Mouse (Mus musculus): Measurements from ENCODE around the gene Pde1a. TPM values are rescaled to one million over a fixed set of nuclear protein-coding genes. Genes with fewer than 3 reads are reported as not detected.
A peak's percentile ranks its signal among the peaks of the same experiment; 100 is the strongest.
"Not testable (repeated sequence)": the region's sequence is repeated elsewhere in the genome, so short reads cannot be mapped to it uniquely, and the experiment has no call there.

Gene Pde1a
- total RNA-seq, 2 experiments from 2014 or later = 1.6 to 2.4 TPM

GRCm38 (mm10) chr2:79901841-79902510 is 227.3 kb downstream of the Pde1a start:
- no peak for TF ChIP-seq CTCF (IDR thresholded peaks at IDR 0.05)
- Histone ChIP-seq H3K4me3 (no peak overlapping the region), H3K27ac (no peak overlapping the region)
- DNase-seq = no peak
- intact Hi-C loops (cut with DNase I) = no loop called here

GRCm38 (mm10) chr2:79898522-79898921 is 230.7 kb downstream of the Pde1a start:
- no peak for DNase-seq
- TF ChIP-seq CTCF (IDR thresholded peaks at IDR 0.05) = no peak
- Histone ChIP-seq H3K4me3 (no peak overlapping the region), H3K27ac (no peak overlapping the region)
- intact Hi-C loops (cut with DNase I) = no loop called here

- H3K4me3 ChIP-seq = no peak overlapping the region
- no peak for DNase-seq
- intact Hi-C loops (cut with DNase I) = no loop called here
- TF ChIP-seq CTCF (IDR thresholded peaks at IDR 0.05) = no peak
- no peak overlapping the region for H3K27ac ChIP-seq
Measured at GRCm38 (mm10) chr2:79892829-79893228, 236.4 kb downstream of the Pde1a start.

- intact Hi-C loops (cut with DNase I) = no loop called here
- TF ChIP-seq CTCF (IDR thresholded peaks at IDR 0.05) = no peak
- Histone ChIP-seq H3K27ac (no peak overlapping the region), H3K4me3 (no peak overlapping the region)
- DNase-seq = peak; percentile 26
Measured at GRCm38 (mm10) chr2:79891760-79892570, 237.3 kb downstream of the Pde1a start.

GRCm38 (mm10) chr2:79890726-79891125 is 238.5 kb downstream of the Pde1a start:
- H3K27ac ChIP-seq = no peak overlapping the region
- DNase-seq = no peak
- TF ChIP-seq CTCF (IDR thresholded peaks at IDR 0.05) = no peak
- H3K4me3 ChIP-seq = no peak overlapping the region
- intact Hi-C loops (cut with DNase I) = no loop called here

GRCm38 (mm10) chr2:79883631-79884350 is 245.5 kb downstream of the Pde1a start:
- no peak for DNase-seq
- no peak for TF ChIP-seq CTCF (IDR thresholded peaks at IDR 0.05)
- intact Hi-C loops (cut with DNase I) = no loop called here
- no peak overlapping the region for H3K27ac ChIP-seq
- no peak overlapping the region for H3K4me3 ChIP-seq

GRCm38 (mm10) chr2:79883210-79883609 is 246.0 kb downstream of the Pde1a start:
- intact Hi-C loops (cut with DNase I) = no loop called here
- DNase-seq = no peak
- Histone ChIP-seq H3K4me3 (no peak overlapping the region), H3K27ac (no peak overlapping the region)
- TF ChIP-seq CTCF (IDR thresholded peaks at IDR 0.05) = no peak

GRCm38 (mm10) chr2:79865275-79865999 is 263.8 kb downstream of the Pde1a start:
- Histone ChIP-seq H3K4me3 (no peak overlapping the region), H3K27ac (no peak overlapping the region)
- DNase-seq = no peak
- peak; percentile 86 for TF ChIP-seq CTCF (IDR thresholded peaks at IDR 0.05)
- intact Hi-C loops (cut with DNase I) = loop anchor here (1.0 kb wide), 1 partner anchor 402 kb away; no protein-coding TSS in a partner anchor

GRCm38 (mm10) chr2:79856874-79857273 is 272.4 kb downstream of the Pde1a start:
- intact Hi-C loops (cut with DNase I) = no loop called here
- no peak for TF ChIP-seq CTCF (IDR thresholded peaks at IDR 0.05)
- no peak overlapping the region for H3K4me3 ChIP-seq
- no peak for DNase-seq
- no peak overlapping the region for H3K27ac ChIP-seq

- DNase-seq; H3K27ac ChIP-seq; intact Hi-C loops (cut with DNase I); H3K4me3 ChIP-seq: not testable (repeated sequence)
Measured at GRCm38 (mm10) chr2:79847396-79847795, 281.9 kb downstream of the Pde1a start.

GRCm38 (mm10) chr2:79839513-79839912 is 289.7 kb downstream of the Pde1a start:
- intact Hi-C loops (cut with DNase I) = no loop called here
- no peak overlapping the region for H3K4me3 ChIP-seq
- DNase-seq = no peak
- H3K27ac ChIP-seq = no peak overlapping the region
- TF ChIP-seq CTCF (IDR thresholded peaks at IDR 0.05) = no peak

- intact Hi-C loops (cut with DNase I) = no loop called here
- H3K4me3 ChIP-seq = no peak overlapping the region
- no peak for DNase-seq
- no peak for TF ChIP-seq CTCF (IDR thresholded peaks at IDR 0.05)
- H3K27ac ChIP-seq = no peak overlapping the region
Measured at GRCm38 (mm10) chr2:79839090-79839489, 290.2 kb downstream of the Pde1a start.

Data from gastrocnemius, adult 2 months (tissue).